Mouse (Mus musculus): ENCODE results near the gene Lrba. TPM values are rescaled to one million over a fixed set of nuclear protein-coding genes. Genes with fewer than 3 reads are reported as not detected.

The Lrba gene
- polyA plus RNA-seq, 1 experiment, result 5.6 TPM

GRCm38 (mm10) chr3:86804265-86804664 lies 579.8 kb downstream of the Lrba start:
- Histone ChIP-seq H3K27me3 (ENCODE audit: control insufficient read depth, insufficient read depth, insufficient read length) (no peaks in the 10 kb centered on the region), H3K4me3 (no peak overlapping the region), H3K36me3 (ENCODE audit: control insufficient read depth, insufficient read depth) (no peaks in the 10 kb centered on the region), H3K79me2 (ENCODE audit: control insufficient read depth, insufficient read depth) (no peaks in the 10 kb centered on the region), H3K4me2 (ENCODE audit: low read depth) (no peak overlapping the region), H3ac (ENCODE audit: control insufficient read depth, insufficient read length) (no peak overlapping the region)
- TF ChIP-seq POLR2AphosphoS2 (IDR thresholded peaks at IDR 0.05; ENCODE audit: insufficient read length, low read depth), result no peak
- no peak for TF ChIP-seq MYOG (IDR thresholded peaks at IDR 0.05; ENCODE audit: control insufficient read depth in 1 of 3, insufficient read depth in 1 of 3, insufficient read length in 2 of 3, low read depth in 2 of 3)
- no peak for TF ChIP-seq POLR2A (IDR thresholded peaks at IDR 0.05; ENCODE audit: insufficient read length, low read depth)
- TF ChIP-seq REST (IDR thresholded peaks at IDR 0.05; ENCODE audit: insufficient read depth, insufficient read length), result no peak
- TF ChIP-seq SRF (IDR thresholded peaks at IDR 0.05; ENCODE audit: control insufficient read depth, insufficient read length, low read depth), result no peak
- TF ChIP-seq TCF12 (IDR thresholded peaks at IDR 0.05; ENCODE audit: insufficient read depth, poor library complexity, severe bottlenecking), result no peak
- no peak for TF ChIP-seq MAX (IDR thresholded peaks at IDR 0.05; ENCODE audit: low read depth)
- no peak for TF ChIP-seq MYOD1 (IDR thresholded peaks at IDR 0.05; ENCODE audit: control insufficient read depth in 1 of 3, insufficient read length in 2 of 3, low read depth in 2 of 3)
- TF ChIP-seq E2F4 (IDR thresholded peaks at IDR 0.05; ENCODE audit: insufficient read depth), result no peak
- TF ChIP-seq CEBPB (IDR thresholded peaks at IDR 0.05; ENCODE audit: insufficient read depth, poor library complexity, severe bottlenecking), result no peak
- TF ChIP-seq TCF3 (IDR thresholded peaks at IDR 0.05; ENCODE audit: insufficient read length, low read depth), result no peak
- TF ChIP-seq USF1 (IDR thresholded peaks at IDR 0.05; ENCODE audit: low read depth), result no peak

- no peaks in the 10 kb centered on the region for H3K79me2 ChIP-seq (ENCODE audit: control insufficient read depth, insufficient read depth)
- TF ChIP-seq E2F4 (IDR thresholded peaks at IDR 0.05; ENCODE audit: insufficient read depth) (no peak), POLR2AphosphoS2 (IDR thresholded peaks at IDR 0.05; ENCODE audit: insufficient read length, low read depth) (no peak), MAX (IDR thresholded peaks at IDR 0.05; ENCODE audit: low read depth) (no peak), USF1 (IDR thresholded peaks at IDR 0.05; ENCODE audit: low read depth) (no peak), SRF (IDR thresholded peaks at IDR 0.05; ENCODE audit: control insufficient read depth, insufficient read length, low read depth) (no peak), MYOG (IDR thresholded peaks at IDR 0.05; ENCODE audit: control insufficient read depth in 1 of 3, insufficient read depth in 1 of 3, insufficient read length in 2 of 3, low read depth in 2 of 3) (no peak), TCF3 (IDR thresholded peaks at IDR 0.05; ENCODE audit: insufficient read length, low read depth) (no peak), REST (IDR thresholded peaks at IDR 0.05; ENCODE audit: insufficient read depth, insufficient read length) (no peak), MYOD1 (IDR thresholded peaks at IDR 0.05; ENCODE audit: control insufficient read depth in 1 of 3, insufficient read length in 2 of 3, low read depth in 2 of 3) (no peak), CEBPB (IDR thresholded peaks at IDR 0.05; ENCODE audit: insufficient read depth, poor library complexity, severe bottlenecking) (no peak), POLR2A (IDR thresholded peaks at IDR 0.05; ENCODE audit: insufficient read length, low read depth) (no peak), TCF12 (IDR thresholded peaks at IDR 0.05; ENCODE audit: insufficient read depth, poor library complexity, severe bottlenecking) (no peak)
- no peak overlapping the region for H3ac ChIP-seq (ENCODE audit: control insufficient read depth, insufficient read length)
- no peaks in the 10 kb centered on the region for H3K36me3 ChIP-seq (ENCODE audit: control insufficient read depth, insufficient read depth)
- no peak overlapping the region for H3K4me3 ChIP-seq
- no peaks in the 10 kb centered on the region for H3K27me3 ChIP-seq (ENCODE audit: control insufficient read depth, insufficient read depth, insufficient read length)
- H3K4me2 ChIP-seq (ENCODE audit: low read depth), result no peak overlapping the region
These were observed 582.4 kb downstream of the Lrba start for GRCm38 (mm10) chr3:86806834-86807233.

GRCm38 (mm10) chr3:86807750-86808467 lies 583.4 kb downstream of the Lrba start:
- Histone ChIP-seq H3ac (ENCODE audit: control insufficient read depth, insufficient read length) (no peak overlapping the region), H3K36me3 (ENCODE audit: control insufficient read depth, insufficient read depth) (no peaks in the 10 kb centered on the region), H3K4me3 (no peak overlapping the region), H3K79me2 (ENCODE audit: control insufficient read depth, insufficient read depth) (no peaks in the 10 kb centered on the region), H3K27me3 (ENCODE audit: control insufficient read depth, insufficient read depth, insufficient read length) (no peaks in the 10 kb centered on the region), H3K4me2 (ENCODE audit: low read depth) (no peak overlapping the region)
- TF ChIP-seq REST (IDR thresholded peaks at IDR 0.05; ENCODE audit: insufficient read depth, insufficient read length) (no peak), POLR2AphosphoS2 (IDR thresholded peaks at IDR 0.05; ENCODE audit: insufficient read length, low read depth) (no peak), MYOG (IDR thresholded peaks at IDR 0.05; ENCODE audit: control insufficient read depth in 1 of 3, insufficient read depth in 1 of 3, insufficient read length in 2 of 3, low read depth in 2 of 3) (no peak), MYOD1 (IDR thresholded peaks at IDR 0.05; ENCODE audit: control insufficient read depth in 1 of 3, insufficient read length in 2 of 3, low read depth in 2 of 3) (no peak), CEBPB (IDR thresholded peaks at IDR 0.05; ENCODE audit: insufficient read depth, poor library complexity, severe bottlenecking) (no peak), USF1 (IDR thresholded peaks at IDR 0.05; ENCODE audit: low read depth) (no peak), SRF (IDR thresholded peaks at IDR 0.05; ENCODE audit: control insufficient read depth, insufficient read length, low read depth) (no peak), E2F4 (IDR thresholded peaks at IDR 0.05; ENCODE audit: insufficient read depth) (no peak), POLR2A (IDR thresholded peaks at IDR 0.05; ENCODE audit: insufficient read length, low read depth) (no peak), TCF12 (IDR thresholded peaks at IDR 0.05; ENCODE audit: insufficient read depth, poor library complexity, severe bottlenecking) (no peak), TCF3 (IDR thresholded peaks at IDR 0.05; ENCODE audit: insufficient read length, low read depth) (no peak), MAX (IDR thresholded peaks at IDR 0.05; ENCODE audit: low read depth) (no peak)

- H3K36me3 ChIP-seq (ENCODE audit: control insufficient read depth, insufficient read depth), result no peaks in the 10 kb centered on the region
- H3K4me3 ChIP-seq, result no peak overlapping the region
- TF ChIP-seq CEBPB (IDR thresholded peaks at IDR 0.05; ENCODE audit: insufficient read depth, poor library complexity, severe bottlenecking) (no peak), MAX (IDR thresholded peaks at IDR 0.05; ENCODE audit: low read depth) (no peak), USF1 (IDR thresholded peaks at IDR 0.05; ENCODE audit: low read depth) (no peak), TCF3 (IDR thresholded peaks at IDR 0.05; ENCODE audit: insufficient read length, low read depth) (no peak), TCF12 (IDR thresholded peaks at IDR 0.05; ENCODE audit: insufficient read depth, poor library complexity, severe bottlenecking) (no peak), SRF (IDR thresholded peaks at IDR 0.05; ENCODE audit: control insufficient read depth, insufficient read length, low read depth) (no peak), E2F4 (IDR thresholded peaks at IDR 0.05; ENCODE audit: insufficient read depth) (no peak), MYOG (IDR thresholded peaks at IDR 0.05; ENCODE audit: control insufficient read depth in 1 of 3, insufficient read depth in 1 of 3, insufficient read length in 2 of 3, low read depth in 2 of 3) (no peak), REST (IDR thresholded peaks at IDR 0.05; ENCODE audit: insufficient read depth, insufficient read length) (no peak), POLR2A (IDR thresholded peaks at IDR 0.05; ENCODE audit: insufficient read length, low read depth) (no peak), MYOD1 (IDR thresholded peaks at IDR 0.05; ENCODE audit: control insufficient read depth in 1 of 3, insufficient read length in 2 of 3, low read depth in 2 of 3) (no peak), POLR2AphosphoS2 (IDR thresholded peaks at IDR 0.05; ENCODE audit: insufficient read length, low read depth) (no peak)
- H3K4me2 ChIP-seq (ENCODE audit: low read depth), result no peak overlapping the region
- no peaks in the 10 kb centered on the region for H3K27me3 ChIP-seq (ENCODE audit: control insufficient read depth, insufficient read depth, insufficient read length)
- H3ac ChIP-seq (ENCODE audit: control insufficient read depth, insufficient read length), result no peak overlapping the region
- H3K79me2 ChIP-seq (ENCODE audit: control insufficient read depth, insufficient read depth), result no peaks in the 10 kb centered on the region
These were observed 584.7 kb downstream of the Lrba start for GRCm38 (mm10) chr3:86809199-86809598.
